Comparison of ENCODE assay signal across 9 mouse cellular contexts in the genomic region with DNA sequence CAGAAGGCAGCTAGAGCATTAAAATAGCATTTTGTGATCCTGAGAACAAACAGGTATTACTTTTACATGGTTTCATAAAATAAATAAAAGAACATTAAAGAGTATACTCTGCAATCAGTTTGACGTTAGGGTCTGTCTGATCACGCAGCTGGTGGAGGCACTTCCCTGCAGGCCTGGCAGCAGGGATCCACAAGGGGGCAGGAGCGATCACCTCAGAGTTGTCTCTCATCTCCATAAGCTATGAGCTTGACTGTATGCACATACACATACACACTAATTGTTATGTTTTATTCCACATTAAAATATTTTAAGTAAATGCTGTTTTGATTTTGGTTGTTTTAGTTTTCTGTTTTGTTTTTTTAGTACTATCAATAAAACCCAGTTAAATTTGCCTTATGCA. TPM values are rescaled to one million over a fixed set of nuclear protein-coding genes. Genes with fewer than 3 reads are reported as not detected.
DNase-seq lines count a peak whose midpoint lies in the region; ATAC-seq and TF ChIP-seq lines count a peak whose summit lies in the region.
"Had no signal": no experiment of that assay in that cellular context is flagged by ENCODE, and none has a peak within 500 bp of the region (broad histone marks: within the 10 kb centered on the region; RNA-seq: fewer than 3 reads in every experiment).

No protein-coding gene starts in this region.

- H3K9ac ChIP-seq in liver, embryonic 14.5 days (replicated peaks) = no peak overlapping the region
- H3K9ac ChIP-seq: heart, embryonic 13.5 days had no signal

- WGBS in liver, embryonic 14.5 days (ENCODE audit: insufficient replicate concordance) = 16% methylated on average over 3 of the region's 3 CpGs

- no peaks in the 10 kb centered on the region for H3K9me3 ChIP-seq in liver, embryonic 14.5 days (ENCODE audit: control insufficient read depth, low read length)
- H3K9me3 ChIP-seq: heart, embryonic 13.5 days had no signal

- H3K27ac ChIP-seq in liver, embryonic 14.5 days = no peak overlapping the region
- H3K27ac ChIP-seq: heart, embryonic 13.5 days had no signal

- no peaks in the 10 kb centered on the region for H3K27me3 ChIP-seq in liver, embryonic 14.5 days (ENCODE audit: control insufficient read depth, insufficient read depth, low read length)
- H3K27me3 ChIP-seq: heart, embryonic 13.5 days had no signal

- H3K4me1 ChIP-seq in liver, embryonic 14.5 days (replicated peaks; ENCODE audit: control insufficient read depth in 2 of 2, insufficient read depth in 2 of 2, low read length in 1 of 2) = peaks cover 0 to 2% of the 10 kb centered on the region in 2 experiments; a peak in 1 of 4 replicates
- H3K4me1 ChIP-seq: heart, embryonic 13.5 days had no signal

- no peaks in the 10 kb centered on the region for H3K36me3 ChIP-seq in liver, embryonic 14.5 days (replicated peaks; ENCODE audit: control insufficient read depth, insufficient read depth, low read depth)

- TF ChIP-seq CTCF in liver, embryonic 14.5 days (IDR thresholded peaks at IDR 0.05; ENCODE audit: low read depth) = peak; percentile 93

- ATAC-seq in liver, embryonic 14.5 days (ENCODE audit: insufficient read depth) = peak; percentile 62; the same call in 1 of the 2 replicates

- H3K4me2 ChIP-seq in liver, embryonic 14.5 days (ENCODE audit: low read depth) = no peak overlapping the region
- H3K4me2 ChIP-seq: heart, embryonic 13.5 days had no signal

- peak; percentile 16 for DNase-seq in ovary, postnatal 10 days (ENCODE audit: low spot score)
- DNase-seq in ovary, adult 18-20 months (ENCODE audit: low spot score) = no peak
- DNase-seq in ZHBTc4 (ENCODE audit: low read depth, low spot score) (peak; percentile 61), adipocyte (ENCODE audit: low spot score) (no peak)
- peak; percentile 52 for DNase-seq in embryo, embryonic 11 days
- peak; percentile 37 to 68 for DNase-seq in heart, postnatal 36 days
- DNase-seq in liver, embryonic 14.5 days (ENCODE audit: low read depth in 3 of 3, low spot score in 3 of 3) = peak; percentile 31 to 33 (median 33)
- peak; percentile 52 for DNase-seq in retina, postnatal 1 day

- TF ChIP-seq EP300 in liver, embryonic 14.5 days (IDR thresholded peaks at IDR 0.05; ENCODE audit: low read depth) = no peak

- intact Hi-C loops in heart, postnatal 36 days (cut with DNase I) = loop anchor here (5.0 kb wide), 1 partner anchor 174 kb away; no protein-coding TSS in a partner anchor

- H3K4me3 ChIP-seq in liver, embryonic 14.5 days (ENCODE audit: insufficient read depth in 1 of 2, low read depth in 2 of 2, low read length in 2 of 2) = no peak overlapping the region
- H3K4me3 ChIP-seq: heart, embryonic 13.5 days had no signal

RNA-seq across cellular contexts. Expression of a gene that starts 34.8 kb away (rescaled TPM):
- total RNA-seq in heart, postnatal 36 days (2021) = 10 to 100 TPM; 80.3 to 83.6 TPM
- polyA plus RNA-seq in liver, embryonic 14.5 days (2012; rRNA removed) = 10.6 and 18.7 TPM in 2 replicates
- 27.5 and 31.3 TPM in 2 replicates for polyA plus RNA-seq in liver, embryonic 14.5 days (2014; fragmentation: Nextera tagmentation; extraction: Ambion mirVana)

Comparison
In these comparisons a context has a peak if more than half of its experiments do, and no peak if none do; other contexts are left out.
1. DNase-seq: peak in ovary, postnatal 10 days (single experiment), ZHBTc4 (single experiment), embryo, embryonic 11 days (single experiment), heart, postnatal 36 days (2 of 2), liver, embryonic 14.5 days (3 of 3) and retina, postnatal 1 day (single experiment); none in ovary, adult 18-20 months (single experiment) and adipocyte (single experiment).